Mouse (Mus musculus): ENCODE data around the gene Arid4b.

DNA sequence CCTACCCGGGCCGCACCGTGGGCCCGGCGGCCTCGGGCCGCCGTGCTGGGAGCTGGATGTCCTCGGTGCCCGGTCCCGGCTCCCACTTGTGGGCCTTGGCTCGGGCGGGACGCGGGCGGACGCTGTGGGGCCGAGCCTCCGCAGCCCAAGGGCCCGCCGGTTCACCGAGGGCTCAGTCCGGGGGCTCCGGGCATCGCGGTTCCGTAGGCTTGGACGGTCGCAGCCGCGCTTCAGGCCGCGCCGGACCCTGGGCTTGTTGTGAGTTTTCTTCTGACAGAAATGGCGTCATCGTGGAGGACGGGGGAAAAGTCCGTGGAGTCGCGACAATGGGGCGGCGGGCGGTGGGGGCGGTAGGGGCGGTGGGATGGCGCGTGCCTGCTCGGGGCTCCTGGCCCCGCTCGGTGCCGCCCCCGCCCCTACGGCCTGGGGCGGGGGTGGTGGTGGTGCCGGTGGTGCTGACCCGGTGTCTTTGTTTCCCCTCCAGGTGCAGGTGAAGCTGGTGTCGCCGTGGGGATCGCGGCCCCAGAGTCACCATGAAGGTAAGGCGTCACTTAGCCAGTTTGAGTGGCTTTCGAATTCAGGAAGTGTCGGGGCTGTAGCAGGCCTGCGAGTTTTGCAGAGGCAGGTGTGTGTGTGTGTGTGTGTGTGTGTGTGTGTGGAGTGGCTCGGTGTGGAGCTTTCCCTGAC lies 1.5 kb downstream of the Arid4b start:
- TF ChIP-seq CTCF (IDR thresholded peaks at IDR 0.05; ENCODE audit: control insufficient read depth, insufficient read depth, insufficient replicate concordance, low read depth, low read length) (0 out of 2 replicates have a peak, but pooled peaks have one; percentile 6), POLR2A (IDR thresholded peaks at IDR 0.05; ENCODE audit: control insufficient read depth, low read depth, low read length) (no peak)
